Mouse (Mus musculus): ENCODE results near the gene Gm8127. TPM values are rescaled to one million over a fixed set of nuclear protein-coding genes. Genes with fewer than 3 reads are reported as not detected.

The Gm8127 gene
- not detected in 2 replicates for polyA plus RNA-seq (2015; fragmentation: Nextera tagmentation; extraction: Ambion mirVana)

GRCm38 (mm10) chr14:43293503-43293902 lies at the start of gene Gm8127:
Gene Gm8127 (minus strand): TSS chr14:43293832.

GRCm38 (mm10) chr14:43274986-43275511 lies 18.6 kb downstream of the Gm8127 start, which contains the start of gene Gm9732:
Gene Gm9732 (plus strand): TSS chr14:43275036.

GRCm38 (mm10) chr14:43258349-43258748 lies 35.3 kb downstream of the Gm8127 start, which contains the start of gene Gm8126:
Gene Gm8126 (plus strand): TSS chr14:43258649.

Other genes starting within 250 kb of the Gm8127 start
- 0.19 TPM in 1 of 2 replicates, not detected in the other for gene Gm8094, start 217.2 kb downstream of the Gm8127 start, polyA plus RNA-seq (2015; fragmentation: Nextera tagmentation; extraction: Ambion mirVana)
- gene Gm8104, start 193.2 kb downstream of the Gm8127 start, polyA plus RNA-seq (2015; fragmentation: Nextera tagmentation; extraction: Ambion mirVana), result 0.52 and 0.57 TPM in 2 replicates
- gene Gm7233, start 114.0 kb downstream of the Gm8127 start, polyA plus RNA-seq (2015; fragmentation: Nextera tagmentation; extraction: Ambion mirVana), result 0.13 and 0.14 TPM in 2 replicates
- not detected in 2 replicates for gene Gm8122, start 58.5 kb downstream of the Gm8127 start, polyA plus RNA-seq (2015; fragmentation: Nextera tagmentation; extraction: Ambion mirVana)
- not detected in 2 replicates for gene Gm8126, start 35.2 kb downstream of the Gm8127 start, polyA plus RNA-seq (2015; fragmentation: Nextera tagmentation; extraction: Ambion mirVana)
- gene Gm9732, start 18.8 kb downstream of the Gm8127 start, polyA plus RNA-seq (2015; fragmentation: Nextera tagmentation; extraction: Ambion mirVana), result not detected in 2 replicates
- not detected in 2 replicates for gene 1700001F09Rik, start 54.0 kb upstream of the Gm8127 start, polyA plus RNA-seq (2015; fragmentation: Nextera tagmentation; extraction: Ambion mirVana)
- not detected in 2 replicates for gene Gm8138, start 122.5 kb upstream of the Gm8127 start, polyA plus RNA-seq (2015; fragmentation: Nextera tagmentation; extraction: Ambion mirVana)
- gene Gm5799, start 249.7 kb upstream of the Gm8127 start, polyA plus RNA-seq (2015; fragmentation: Nextera tagmentation; extraction: Ambion mirVana), result not detected in 2 replicates

Data from neural tube, postnatal 0 days (tissue).